Mouse (Mus musculus) embryonic stem cell, embryonic (primary cell): ENCODE measurements at regions not wholly inside any gene's neighbourhood (a gene's known extent, or its start where the extent isn't known, plus 50 kb on each side); places are given as distances from the start of the nearest gene placed in this dataset.

Source experiments
- CTCF ChIA-PET, 4 experiments: fragments of 300-600 bp in 2 of 4; fragments of 350-600 bp in 2 of 4; sonication (Branson Sonifier 250); formaldehyde crosslinking; loops; one replicate each; lab custom pipeline; 2022; ENCODE audit warnings: inconsistent platforms in 2 of 4; lab: Charles Lee
- POLR2A ChIA-PET, 4 experiments: fragments of 300-600 bp in 2 of 4; fragments of 350-600 bp in 2 of 4; sonication (Branson Sonifier 250); formaldehyde crosslinking; loops; one replicate each; lab custom pipeline; 2022; ENCODE audit warnings: antibody characterized with exemption in 4 of 4, inconsistent platforms in 1 of 4; lab: Charles Lee

GRCm38 (mm10) chr5:146648519-146649060 lies 63.6 kb upstream of the Gpr12 start:
- POLR2A ChIA-PET: no interaction called here
- CTCF ChIA-PET: no interaction called here

GRCm38 (mm10) chr5:146647628-146648380 lies 62.8 kb upstream of the Gpr12 start:
- CTCF ChIA-PET: interaction anchor here in 1 of 4 experiments (0.6 kb wide), 1 partner anchor 10 kb away, joined by 4 read pairs; no protein-coding TSS in a partner anchor

GRCm38 (mm10) chr5:146644499-146644898 lies 59.5 kb upstream of the Gpr12 start:
- CTCF ChIA-PET: interaction anchor here in 2 of 4 experiments (0.5 to 1.1 kb wide), 7 partner anchors 15 to 623 kb away, joined by 3 to 14 read pairs (median 3); no protein-coding TSS in a partner anchor
- POLR2A ChIA-PET: interaction anchor here in 1 of 4 experiments (0.6 to 1.1 kb wide), 2 partner anchors 17 to 765 kb away, joined by 3 to 4 read pairs; no protein-coding TSS in a partner anchor

More at GRCm38 (mm10) chr5:146647628-146648380, 62.8 kb upstream of the Gpr12 start:
- POLR2A ChIA-PET: no interaction called here

GRCm38 (mm10) chr5:146641931-146642330 lies 56.9 kb upstream of the Gpr12 start:
- ChIA-PET CTCF (interaction anchor here in 1 of 4 experiments (0.6 kb wide), 1 partner anchor 123 kb away, joined by 3 read pairs; no protein-coding TSS in a partner anchor), POLR2A (no interaction called here)

GRCm38 (mm10) chr5:146636859-146637258 lies 51.8 kb upstream of the Gpr12 start:
- ChIA-PET POLR2A (interaction anchor here in 2 of 4 experiments (0.6 to 1.0 kb wide), 2 partner anchors 29 to 386 kb away, joined by 4 to 5 read pairs; no protein-coding TSS in a partner anchor), CTCF (no interaction called here)
